Mouse (Mus musculus) liver, adult 10 weeks (tissue): ENCODE data around the gene Serpinb8. TPM values are rescaled to one million over a fixed set of nuclear protein-coding genes. Genes with fewer than 3 reads are reported as not detected.

Experiments
- polyA plus RNA-seq: library from polyadenylated mRNA; stranded (reverse); fragments of 350-450 nt; fragmentation: Illumina TruSeq; extraction: RNeasy Lipid Tissue Mini Kit (QIAGEN cat#74804); gene quantifications from one replicate; pipeline ENCODE4 v1.2.3, GENCODE M21; 2014; ENCODE audit warnings: low read depth, low replicate concordance

The Serpinb8 gene
- polyA plus RNA-seq = 5.8 TPM

GRCm38 (mm10) chr1:107589691-107590470 lies at the start of gene Serpinb8:
Gene Serpinb8, plus strand, starts transcription at chr1:107590006.

Other genes with a start within 250 kb of the Serpinb8 start
- gene Serpinb11, start 228.8 kb upstream of the Serpinb8 start, polyA plus RNA-seq = not detected
- gene Serpinb7, start 190.4 kb upstream of the Serpinb8 start, polyA plus RNA-seq = not detected
- gene Serpinb2, start 78.6 kb upstream of the Serpinb8 start, polyA plus RNA-seq = 0.26 TPM